Mouse (Mus musculus): ENCODE data around the gene Ptpn12.

Ptpn12 gene

DNA sequence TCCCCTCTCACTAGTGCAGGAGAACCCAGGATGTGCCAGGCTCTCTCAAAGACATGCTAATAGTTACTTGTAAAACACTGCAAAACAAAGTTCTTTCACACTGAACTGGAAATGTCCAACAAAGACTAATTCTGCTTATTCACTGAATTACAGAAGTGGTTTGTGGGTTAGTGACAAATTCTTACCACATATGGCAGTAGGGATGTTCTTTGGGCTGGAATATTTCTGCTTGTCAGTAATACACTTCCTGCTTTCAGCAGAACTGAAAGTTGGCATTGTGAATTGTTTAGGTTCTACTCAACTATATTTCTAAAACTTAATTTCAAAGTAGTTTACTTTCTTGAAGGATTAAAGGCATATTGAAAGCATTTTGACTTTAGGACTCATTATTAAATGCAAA is 25.5 kb downstream of the Ptpn12 start:
- DNase-seq (ENCODE audit: low spot score): no peak

DNA sequence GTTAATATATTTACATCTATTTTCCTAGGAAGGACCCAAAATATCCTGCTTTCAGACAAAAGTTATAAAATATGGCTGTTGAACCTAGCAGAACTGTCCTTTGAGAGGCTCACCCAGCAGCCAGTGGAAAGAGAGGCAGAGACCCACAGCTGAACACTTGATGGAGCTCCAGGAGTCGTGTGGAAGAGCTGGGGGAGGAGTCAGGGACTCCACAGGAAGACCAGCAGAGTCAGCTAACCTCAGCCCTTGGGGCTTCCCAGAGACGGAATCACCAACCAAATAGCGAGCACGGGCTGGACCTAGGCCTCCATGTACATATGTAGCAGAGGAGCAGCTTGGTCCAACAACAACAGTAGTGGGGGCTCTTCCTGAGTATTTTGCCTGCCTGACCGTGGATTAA is 38.6 kb downstream of the Ptpn12 start:
- no peak for DNase-seq (ENCODE audit: low spot score)

DNA sequence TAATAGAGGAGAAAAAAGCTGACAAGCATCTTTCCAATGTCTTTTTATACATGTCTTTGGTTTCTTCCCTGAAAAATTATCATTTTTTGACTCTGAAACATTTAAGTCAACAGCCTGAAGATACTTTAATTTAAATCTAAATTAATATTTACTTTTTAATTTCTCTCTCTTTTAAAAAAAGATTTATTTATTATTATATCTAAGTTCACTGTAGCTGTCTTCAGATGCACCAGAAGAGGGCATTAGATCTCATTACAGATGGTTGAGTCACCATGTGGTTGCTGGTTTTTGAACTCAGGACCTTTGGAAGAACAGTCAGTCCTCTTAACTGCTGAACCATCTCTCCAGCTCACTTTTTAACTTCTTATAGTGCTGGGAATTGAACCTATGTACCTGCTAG is 44.8 kb downstream of the Ptpn12 start:
- DNase-seq (ENCODE audit: low spot score): no peak

DNA sequence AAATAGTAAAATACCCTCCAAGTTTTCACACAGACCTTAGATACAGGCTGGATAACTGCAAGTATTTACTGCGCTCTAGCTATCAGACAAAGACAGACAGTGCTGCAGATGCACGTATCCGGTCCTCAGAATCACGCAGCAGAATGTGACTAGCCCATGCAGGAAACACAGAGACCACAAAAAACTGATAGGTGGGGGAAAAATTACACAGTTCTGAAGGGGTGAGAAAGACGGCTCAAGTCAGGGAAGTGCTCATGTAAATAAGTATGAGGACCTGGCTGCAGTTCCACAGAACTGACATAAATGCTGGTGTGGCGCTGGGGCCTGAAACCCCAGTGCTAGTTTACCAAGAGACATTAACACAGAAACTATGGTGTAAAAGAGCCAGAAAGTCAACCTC is 53.0 kb downstream of the Ptpn12 start:
- DNase-seq (ENCODE audit: low spot score): no peak

DNA sequence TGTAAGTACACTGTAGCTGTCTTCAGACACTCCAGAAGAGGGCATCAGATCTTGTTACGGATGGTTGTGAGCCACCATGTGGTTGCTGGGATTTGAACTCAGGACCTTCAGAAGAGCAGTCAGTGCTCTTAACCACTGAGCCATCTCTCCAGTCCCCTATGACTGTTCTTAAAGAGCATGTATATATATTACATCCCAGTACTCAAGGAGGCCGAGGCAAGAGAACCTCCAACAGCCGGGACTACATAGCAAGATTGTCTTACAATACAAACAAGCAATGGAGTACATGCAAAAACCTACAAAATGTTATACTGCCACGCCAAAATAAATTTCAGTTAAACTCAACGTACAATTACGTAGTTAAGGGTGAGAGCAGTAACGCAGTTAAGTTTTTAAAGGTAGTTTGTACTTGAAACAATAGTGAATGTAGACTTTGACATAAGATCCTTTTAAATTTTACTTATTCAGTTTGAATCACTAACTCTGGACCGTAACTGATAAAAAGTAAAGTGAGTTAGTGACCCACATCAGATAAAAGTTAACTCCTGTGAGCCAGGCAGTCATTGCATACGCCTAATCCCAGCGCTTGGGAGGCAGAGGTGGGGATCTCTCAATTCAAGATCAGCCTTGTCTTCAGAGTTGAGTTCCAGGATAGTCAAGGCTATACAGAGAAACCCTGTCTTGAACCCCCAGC is 53.9 kb downstream of the Ptpn12 start:
- no peak for DNase-seq (ENCODE audit: low spot score)

DNA sequence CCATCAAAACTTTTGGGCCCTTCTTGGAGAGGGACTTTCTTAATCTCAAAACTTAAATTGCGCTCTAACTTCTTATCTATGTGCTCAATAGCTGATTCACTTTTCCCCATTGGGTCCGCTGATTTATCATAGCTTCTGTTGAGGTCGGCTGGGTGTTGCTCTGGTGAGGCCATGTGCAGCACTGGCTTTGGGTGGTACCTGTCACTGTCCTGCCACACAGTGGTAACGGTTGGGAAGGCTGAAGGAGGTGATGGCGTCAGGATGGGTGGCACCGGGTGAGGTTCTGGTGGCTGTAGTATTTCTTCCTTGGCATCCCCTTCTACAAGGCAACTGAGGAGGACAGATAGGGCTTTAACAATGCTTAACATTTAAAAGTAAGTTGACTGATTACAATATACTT is 57.3 kb downstream of the Ptpn12 start:
- DNase-seq (ENCODE audit: low spot score): no peak

DNA sequence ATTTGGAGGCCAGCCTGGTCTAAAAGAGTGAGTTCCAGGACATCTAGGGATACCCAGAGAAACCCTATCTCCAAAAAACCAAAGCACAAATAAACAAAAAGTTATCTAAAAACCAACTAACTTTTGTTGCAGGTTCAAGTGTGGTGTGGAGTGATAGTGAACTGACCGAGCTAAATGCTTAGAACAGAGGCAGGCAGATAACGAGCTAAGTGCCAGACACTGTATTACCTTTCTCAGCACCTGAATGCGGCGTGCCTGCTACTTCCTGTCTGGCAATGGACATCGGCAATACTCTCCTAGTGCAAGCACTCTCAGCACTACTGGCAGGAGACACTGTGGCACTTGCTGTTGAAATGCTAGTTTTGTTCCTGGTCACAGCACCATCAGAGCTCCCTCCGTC is 58.2 kb downstream of the Ptpn12 start:
- DNase-seq (ENCODE audit: low spot score): no peak

DNA sequence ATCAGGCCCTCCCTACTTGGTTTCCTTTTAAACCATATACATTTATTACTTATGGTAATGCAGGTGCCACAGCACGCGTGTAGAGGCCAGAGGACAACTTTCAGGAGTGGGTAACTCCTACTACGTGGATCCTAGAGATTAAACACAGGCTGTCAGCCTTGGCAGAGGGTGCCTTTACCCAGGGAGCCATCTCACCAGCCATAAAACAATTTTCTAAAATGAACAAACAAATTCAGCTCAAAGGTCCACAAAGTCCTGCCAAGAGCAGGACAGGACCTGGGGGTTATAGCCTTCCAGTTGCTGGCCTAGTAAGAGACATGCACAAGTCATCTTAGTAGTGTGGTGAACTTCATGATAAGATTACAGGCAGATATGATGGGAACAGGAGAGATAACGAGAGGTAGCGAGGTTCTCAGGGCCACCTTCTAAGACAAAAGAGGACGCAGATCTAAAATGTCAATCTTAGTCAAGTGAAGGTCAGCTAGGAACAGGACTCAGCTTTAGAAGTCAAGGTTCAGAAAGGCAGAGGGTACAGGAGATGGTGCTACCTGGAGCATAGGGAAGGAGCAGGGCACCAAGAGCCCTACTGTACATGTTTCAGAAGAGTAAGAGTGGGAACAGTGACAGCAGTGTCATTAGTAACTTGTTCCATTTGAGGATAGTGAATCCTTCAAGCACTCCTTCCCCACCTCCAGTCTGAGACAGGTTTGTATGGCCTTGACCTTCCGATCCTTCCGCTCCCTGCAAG is 65.5 kb downstream of the Ptpn12 start:
- no peak for DNase-seq (ENCODE audit: low spot score)

DNA sequence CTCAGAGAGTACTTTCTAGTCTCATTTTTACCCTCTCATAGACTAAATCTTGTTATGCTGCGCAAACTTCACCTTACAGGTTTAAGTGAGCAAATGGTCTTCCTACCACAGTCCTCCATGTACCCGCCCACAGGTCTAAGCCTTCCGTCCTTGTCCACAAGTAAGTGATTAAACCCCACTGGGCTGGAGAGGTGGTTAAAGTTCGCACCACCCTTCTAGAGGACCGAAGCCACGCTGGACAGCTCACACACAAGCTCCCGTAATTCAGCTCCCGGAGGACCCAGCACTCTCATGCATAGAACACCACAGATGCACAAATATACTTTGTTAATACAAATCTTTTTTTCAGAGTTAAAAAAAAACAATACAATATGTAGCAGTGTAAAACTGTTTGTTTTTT is 69.4 kb downstream of the Ptpn12 start:
- DNase-seq (ENCODE audit: low spot score): no peak

DNA sequence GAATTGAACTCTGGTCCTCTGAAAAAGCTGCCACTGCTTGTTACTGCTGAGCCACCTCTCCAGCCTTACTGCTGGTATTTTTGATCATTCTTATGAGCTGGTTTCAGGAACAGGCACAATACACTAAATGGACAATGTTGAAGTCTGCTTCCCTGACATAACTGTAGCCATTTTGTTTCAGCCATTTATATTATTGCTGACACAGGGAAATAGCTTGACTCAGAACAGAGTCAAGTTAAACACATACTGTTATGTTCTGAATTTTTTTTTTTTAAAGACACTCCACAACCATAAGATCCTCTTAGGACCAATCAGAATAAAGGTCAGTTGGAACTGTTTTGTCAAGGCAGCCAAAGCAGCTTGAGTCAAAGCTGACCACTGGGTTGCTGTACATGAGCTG is 72.2 kb downstream of the Ptpn12 start:
- DNase-seq (ENCODE audit: low spot score): no peak

DNA sequence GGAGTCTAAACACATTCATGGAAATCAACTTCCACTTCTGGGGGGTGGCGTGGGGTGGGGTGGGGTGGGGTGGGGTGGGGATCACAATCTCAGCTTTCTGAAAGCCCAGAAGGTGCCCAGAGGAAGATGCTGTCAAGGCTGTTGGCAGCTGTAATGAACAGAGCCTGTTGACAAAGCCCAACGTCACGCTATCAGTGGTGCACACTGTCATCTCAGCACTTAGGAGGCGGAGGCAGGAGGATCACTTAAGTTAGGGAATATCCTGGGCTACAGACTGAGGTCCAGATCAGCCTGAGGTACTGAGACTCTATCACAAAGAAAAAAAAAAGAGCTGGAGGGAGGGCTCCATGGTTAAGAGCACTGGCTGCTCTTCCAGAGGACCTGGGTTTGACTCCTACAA is 81.0 kb downstream of the Ptpn12 start:
- DNase-seq (ENCODE audit: low spot score): no peak

DNA sequence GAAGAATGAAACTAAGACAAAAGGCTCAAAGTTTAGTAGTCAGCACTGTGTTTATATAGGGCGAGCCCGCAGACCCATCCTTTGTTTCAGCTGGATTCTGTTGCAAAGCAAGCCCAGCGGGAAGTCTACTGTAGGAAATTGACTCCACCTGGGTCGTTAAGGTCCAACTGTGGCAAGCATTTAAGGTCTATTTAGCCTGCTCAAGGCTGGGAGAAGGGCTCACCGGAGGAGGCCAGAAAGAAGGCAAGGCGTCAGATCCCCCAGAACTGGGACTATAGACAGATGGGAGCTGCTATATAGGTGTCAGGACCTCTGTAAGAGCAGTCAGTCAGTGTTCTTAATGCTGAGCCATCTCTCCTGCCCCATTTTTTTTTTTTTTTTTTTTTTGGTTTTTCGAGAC is 81.7 kb downstream of the Ptpn12 start:
- DNase-seq (ENCODE audit: low spot score): no peak

DNA sequence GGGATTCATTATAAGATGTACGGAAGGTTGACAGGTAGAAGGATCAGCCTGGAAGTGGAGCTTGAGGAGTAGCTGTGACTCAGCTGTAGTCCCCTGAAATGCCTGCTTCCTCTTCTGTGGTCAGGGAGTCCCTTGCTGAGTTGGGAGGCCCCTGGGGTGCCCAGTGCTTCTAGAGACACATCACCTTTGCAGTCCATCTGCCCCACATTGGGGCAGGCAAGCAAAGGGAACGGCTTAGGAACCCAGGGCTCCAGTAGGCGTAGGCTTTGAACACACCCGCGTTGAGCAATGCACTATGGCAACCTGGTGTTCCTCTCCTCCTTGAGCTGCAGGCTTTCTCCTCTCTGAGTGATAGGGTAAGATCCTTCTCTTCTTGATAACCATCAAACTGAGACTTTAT is 82.6 kb downstream of the Ptpn12 start:
- no peak for DNase-seq (ENCODE audit: low spot score)

DNA sequence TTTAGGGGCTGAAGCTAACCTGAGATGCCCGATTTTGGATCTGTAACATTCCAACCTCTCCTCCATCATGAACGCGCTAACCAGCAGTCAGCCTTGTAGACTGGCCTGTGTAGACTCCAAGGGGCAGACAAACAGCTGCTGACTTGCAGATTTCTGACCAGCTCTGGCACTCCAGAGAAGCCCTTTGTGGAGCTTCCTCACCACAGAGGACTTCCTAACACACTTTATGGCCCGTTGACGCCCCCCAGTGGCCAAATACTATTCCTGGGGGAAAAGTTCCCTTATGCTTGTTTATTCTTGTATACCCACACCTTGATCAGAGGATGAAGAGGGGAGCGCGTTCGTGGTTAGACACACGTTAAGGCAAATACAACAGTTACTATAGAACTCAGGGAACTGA is 86.7 kb downstream of the Ptpn12 start:
- no peak for DNase-seq (ENCODE audit: low spot score)

DNA sequence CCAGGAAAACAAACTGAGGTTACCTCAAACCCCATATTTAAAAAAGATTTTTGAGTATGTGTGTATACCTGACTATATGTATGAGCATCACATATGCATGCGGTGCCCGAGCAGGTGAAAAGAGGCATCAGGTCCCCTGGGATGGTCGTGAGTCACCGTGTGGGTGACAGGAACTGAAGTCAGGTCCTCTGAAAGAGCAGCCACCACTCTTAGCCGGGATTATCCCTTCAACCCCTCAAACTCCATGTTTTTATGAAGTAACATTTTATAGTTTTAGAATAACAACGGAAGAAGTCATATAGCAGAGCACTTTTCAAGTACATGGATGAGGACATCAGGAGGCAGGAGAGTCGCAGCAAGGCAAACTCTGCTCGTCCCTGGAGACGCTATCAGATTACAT is 87.2 kb downstream of the Ptpn12 start:
- DNase-seq (ENCODE audit: low spot score): no peak

DNA sequence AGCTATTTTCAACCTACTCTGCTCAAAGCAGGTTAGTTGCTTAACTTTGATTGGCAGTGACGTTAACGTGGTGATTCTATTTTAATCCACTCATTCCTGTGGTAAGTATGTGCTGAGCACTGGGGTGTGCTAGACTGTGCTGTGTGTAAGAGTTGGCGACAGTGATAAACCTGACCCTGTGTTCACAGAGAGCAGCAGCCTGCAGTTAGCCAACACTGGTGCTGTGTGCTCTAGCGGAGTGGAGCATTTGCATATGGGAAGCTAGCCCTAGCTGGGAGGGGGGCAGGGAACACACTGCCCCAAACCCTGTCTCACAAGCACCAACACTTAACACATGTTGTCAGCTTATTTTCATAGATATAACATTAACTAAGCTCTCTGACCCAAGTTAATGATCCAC is 87.8 kb downstream of the Ptpn12 start:
- DNase-seq (ENCODE audit: low spot score): no peak

DNA sequence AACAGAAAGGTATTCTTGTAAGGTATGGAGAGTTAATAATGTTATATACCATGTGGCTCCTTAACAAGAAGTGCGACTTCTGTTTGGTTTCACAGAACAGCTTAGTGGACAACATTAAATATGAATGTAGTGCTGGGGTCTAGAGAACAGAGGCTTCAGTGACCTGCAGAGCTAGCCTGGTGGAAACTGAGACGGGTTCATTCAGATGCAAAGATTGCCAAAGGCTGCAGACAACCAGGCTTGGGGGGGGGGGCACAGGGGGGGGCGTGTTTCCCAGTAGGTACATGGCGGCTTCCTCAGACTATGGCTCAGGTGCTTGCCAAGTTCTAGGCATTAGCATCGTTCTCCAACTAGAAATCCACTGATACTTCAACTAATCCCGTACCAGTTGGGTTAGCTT is 91.3 kb downstream of the Ptpn12 start:
- DNase-seq (ENCODE audit: low spot score): no peak

DNA sequence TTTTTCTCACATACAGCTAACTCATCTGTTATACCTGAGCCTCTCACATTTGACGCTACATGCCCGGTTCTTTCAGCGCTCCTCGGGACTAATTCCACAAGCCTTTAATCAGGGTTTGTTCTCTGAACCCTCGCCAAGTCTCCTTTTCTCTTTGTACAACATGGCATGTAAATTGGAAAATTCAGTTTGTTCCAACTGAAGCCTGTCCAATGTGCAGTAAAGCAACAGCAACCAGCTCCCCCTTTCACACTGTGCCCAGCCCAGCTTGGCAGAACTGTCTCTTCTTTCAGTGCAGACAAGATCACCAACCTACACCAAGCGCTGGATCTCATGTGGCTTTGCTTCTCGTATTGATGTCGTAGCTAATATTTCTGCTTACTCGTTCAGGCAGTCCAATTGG is 92.4 kb downstream of the Ptpn12 start:
- DNase-seq (ENCODE audit: low spot score): no peak

DNA sequence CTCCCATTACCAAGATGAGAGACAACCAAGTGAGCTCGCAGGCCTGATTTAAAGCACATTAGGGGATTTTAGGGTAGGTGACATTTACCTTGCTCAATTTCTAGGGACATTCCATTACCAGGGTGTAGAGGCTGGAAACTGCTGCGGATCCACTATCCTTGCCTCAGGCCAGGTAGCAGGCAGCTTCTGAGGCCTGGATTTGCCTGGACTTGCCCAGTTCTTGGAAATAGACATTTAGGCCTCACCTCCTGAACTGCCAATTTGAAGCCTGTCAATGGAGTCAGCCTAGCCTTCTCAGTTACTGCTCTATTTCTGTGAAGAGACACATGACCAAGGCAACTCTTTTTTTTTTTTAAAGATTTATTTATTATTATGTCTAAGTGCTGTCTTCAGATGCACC is 94.8 kb downstream of the Ptpn12 start:
- no peak for DNase-seq (ENCODE audit: low spot score)

DNA sequence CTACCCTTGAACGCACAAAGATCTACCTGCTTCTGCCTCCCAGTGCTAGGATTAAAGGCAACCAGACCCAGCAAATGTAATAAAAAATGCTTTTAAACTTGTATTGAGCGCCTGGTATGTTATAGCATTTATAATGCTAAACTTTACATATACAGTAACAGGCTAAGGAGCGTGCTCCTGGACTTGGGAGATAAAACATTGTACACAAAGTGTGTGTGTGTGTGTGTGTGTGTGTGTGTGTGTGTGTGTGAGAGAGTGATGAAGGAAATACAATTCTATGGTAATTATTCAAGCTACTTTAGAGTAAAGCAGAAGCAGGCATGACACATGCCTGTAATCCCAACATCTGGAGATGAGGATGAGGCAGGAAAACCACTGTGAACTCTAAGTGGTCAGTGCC is 99.4 kb downstream of the Ptpn12 start, which contains the start of gene Rsbn1l:
TSS of gene Rsbn1l (minus strand) at position 101 of the 400 bp plus-strand sequence.
- no peak for DNase-seq (ENCODE audit: low spot score)

DNA sequence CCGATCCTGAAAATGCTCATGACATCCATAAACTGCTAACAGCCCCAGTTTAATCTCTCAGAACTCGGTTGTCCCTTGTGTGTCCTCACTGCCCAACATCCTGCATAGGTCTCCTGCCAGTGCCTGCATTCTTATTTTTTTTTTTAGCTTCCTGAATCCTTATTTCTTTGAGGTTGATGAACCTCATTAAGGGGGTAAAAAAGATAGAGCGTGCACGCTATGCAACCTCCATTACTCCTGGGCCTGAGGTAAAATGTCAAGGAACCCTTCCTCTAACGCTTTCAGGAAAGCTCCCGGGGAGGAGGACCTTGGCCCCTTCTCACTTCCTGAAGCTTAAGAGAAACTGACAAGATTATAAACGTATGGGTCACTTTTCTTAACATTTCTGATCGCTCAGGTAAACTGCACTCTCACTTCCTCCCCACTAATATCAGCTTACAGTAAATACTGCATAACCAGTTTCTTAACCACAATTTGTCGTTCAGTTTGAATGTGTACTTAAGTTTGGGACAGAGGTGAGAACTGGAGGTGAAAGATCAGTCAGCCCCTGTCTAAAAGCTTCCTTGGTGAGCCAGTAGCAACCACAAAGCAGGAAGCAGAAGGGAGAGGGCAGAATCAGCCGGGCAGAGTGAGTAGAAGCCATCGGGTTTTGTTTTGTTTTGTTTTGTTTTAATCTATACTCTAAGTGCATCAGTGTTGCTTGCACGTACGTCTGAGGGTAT is 100.4 kb downstream of the Ptpn12 start:
- no peak for DNase-seq (ENCODE audit: low spot score)

DNA sequence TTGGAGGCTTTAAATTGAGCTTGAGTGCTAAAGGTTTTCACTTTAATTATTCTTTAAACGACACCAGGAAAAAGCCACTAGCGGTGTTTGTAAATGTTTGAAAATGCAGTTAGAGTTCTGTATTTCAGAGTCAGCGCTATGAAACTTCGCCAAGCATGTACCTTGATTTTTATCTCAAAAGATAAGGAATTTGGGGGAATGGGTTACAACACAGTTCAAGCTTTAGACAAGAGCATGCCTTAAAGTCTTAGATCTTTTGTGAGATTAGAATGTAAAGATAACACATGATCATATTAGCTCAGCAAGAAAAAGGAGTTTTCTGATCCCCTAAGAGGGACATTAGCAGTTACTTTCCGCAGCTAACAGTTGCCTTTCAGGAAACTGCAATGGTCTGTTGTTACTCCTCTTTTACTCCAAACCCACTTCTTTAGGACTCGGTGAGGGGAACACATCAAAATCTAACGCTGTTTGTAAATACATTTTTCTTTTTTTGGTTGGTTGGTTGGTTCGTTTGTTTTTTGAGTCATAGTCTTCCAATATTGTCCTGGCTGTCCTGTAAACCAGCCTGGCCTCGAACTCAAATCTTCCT is 103.3 kb downstream of the Ptpn12 start:
- DNase-seq (ENCODE audit: low spot score): no peak
